Mouse (Mus musculus): Measurements from ENCODE around the gene Pxn.

- TF ChIP-seq CTCF (IDR thresholded peaks at IDR 0.05; ENCODE audit: control insufficient read depth, insufficient read depth, insufficient replicate concordance, low read depth, low read length) (no peak), POLR2A (IDR thresholded peaks at IDR 0.05; ENCODE audit: control insufficient read depth, low read depth, low read length) (no peak)
Observed at GRCm38 (mm10) chr5:115525416-115525815, 18.9 kb downstream of the Pxn start.
